Mouse (Mus musculus) retina, embryonic 14.5 days (tissue): ENCODE results near the gene Antxr1.

Source experiments
- DNase-seq: peaks from one replicate; pipeline ENCODE4 v3.0.0-alpha.2; 2015; ENCODE audit warnings: low spot score

Gene Antxr1

GRCm38 (mm10) chr6:87335091-87335934, at the start of gene Antxr1:
Gene Antxr1, minus strand, starts transcription at chr6:87335821.
- peak; percentile 76 for DNase-seq

DNA sequence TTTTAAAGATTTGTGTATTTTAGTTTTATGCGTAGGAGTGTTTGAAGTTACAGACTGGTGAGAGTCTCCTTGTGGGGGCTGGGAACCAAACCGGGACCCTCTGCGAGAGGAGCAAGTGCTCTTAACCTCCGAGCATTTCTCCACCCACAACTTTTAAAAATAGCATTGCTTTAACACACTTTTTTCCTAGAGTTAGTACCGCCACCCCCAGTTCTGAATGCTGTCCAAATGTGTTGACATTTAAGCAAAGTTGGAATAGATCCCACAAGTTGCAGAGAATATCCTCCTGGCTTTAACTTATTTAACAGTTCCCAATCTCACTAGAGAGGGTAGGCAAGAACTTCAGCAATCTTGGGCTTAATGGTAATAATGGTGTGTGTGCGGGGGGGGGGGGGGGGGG, 49.1 kb upstream of the Antxr1 start:
- no peak for DNase-seq

- peak; percentile 61 for DNase-seq
Observed at GRCm38 (mm10) chr6:87383926-87384691, 48.5 kb upstream of the Antxr1 start.

GRCm38 (mm10) chr6:87373057-87373456, 37.4 kb upstream of the Antxr1 start, which contains the start of gene Gkn2:
Gene Gkn2, plus strand, starts transcription at chr6:87373357.
- no peak for DNase-seq

DNA sequence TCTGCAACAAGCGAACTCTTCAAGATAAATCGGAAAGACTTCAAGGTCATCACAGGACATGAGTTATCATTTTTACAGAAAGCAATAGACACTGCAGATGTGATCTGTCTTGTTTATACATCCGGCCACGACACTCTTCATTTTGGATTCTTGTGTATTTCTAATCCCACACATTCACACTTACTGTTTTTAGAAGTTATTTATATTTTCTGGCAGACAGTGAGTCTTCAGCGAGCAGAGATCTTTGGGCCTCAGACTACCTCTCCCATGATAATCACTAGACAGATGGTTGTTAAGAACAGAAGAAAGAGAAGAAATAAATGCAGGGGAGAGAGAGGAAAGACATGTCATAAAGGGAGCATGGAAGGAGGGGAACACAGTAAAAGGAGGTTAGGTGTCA, 33.6 kb upstream of the Antxr1 start:
- no peak for DNase-seq

- peak; percentile 28 for DNase-seq
Observed at GRCm38 (mm10) chr6:87354441-87354840, 18.8 kb upstream of the Antxr1 start.

GRCm38 (mm10) chr6:87350829-87351228, 15.2 kb upstream of the Antxr1 start, which contains the start of gene Gkn1:
Gene Gkn1, minus strand, starts transcription at chr6:87350942.
- no peak for DNase-seq

- DNase-seq, result no peak
Observed at GRCm38 (mm10) chr6:87335935-87336295, 294 bp upstream of the Antxr1 start.

GRCm38 (mm10) chr6:87334361-87335090, 1.1 kb downstream of the Antxr1 start:
- DNase-seq, result peak; percentile 37

DNA sequence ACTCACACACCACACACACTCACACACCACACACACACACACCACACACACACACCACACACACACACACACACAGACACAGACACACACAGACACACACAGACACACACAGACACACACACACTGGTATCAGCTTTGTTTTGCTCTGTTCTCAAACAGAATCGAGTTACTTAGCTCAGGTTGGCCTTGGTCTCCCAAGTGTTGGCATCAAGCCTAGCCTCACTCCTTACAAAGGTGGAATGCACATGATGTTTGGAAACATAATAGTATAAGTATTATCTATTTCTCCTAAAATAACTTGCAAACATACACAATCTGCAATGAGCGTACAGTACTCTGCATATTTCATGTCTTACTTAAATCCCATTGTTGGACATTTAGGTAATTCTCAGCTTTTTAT, 3.2 kb downstream of the Antxr1 start:
- DNase-seq, result no peak

- DNase-seq, result no peak
Observed at GRCm38 (mm10) chr6:87328265-87329173, 7.1 kb downstream of the Antxr1 start.

- no peak for DNase-seq
Observed at GRCm38 (mm10) chr6:87326932-87327331, 8.7 kb downstream of the Antxr1 start.

GRCm38 (mm10) chr6:87323381-87323780, 12.2 kb downstream of the Antxr1 start:
- peak; percentile 64 for DNase-seq

DNA sequence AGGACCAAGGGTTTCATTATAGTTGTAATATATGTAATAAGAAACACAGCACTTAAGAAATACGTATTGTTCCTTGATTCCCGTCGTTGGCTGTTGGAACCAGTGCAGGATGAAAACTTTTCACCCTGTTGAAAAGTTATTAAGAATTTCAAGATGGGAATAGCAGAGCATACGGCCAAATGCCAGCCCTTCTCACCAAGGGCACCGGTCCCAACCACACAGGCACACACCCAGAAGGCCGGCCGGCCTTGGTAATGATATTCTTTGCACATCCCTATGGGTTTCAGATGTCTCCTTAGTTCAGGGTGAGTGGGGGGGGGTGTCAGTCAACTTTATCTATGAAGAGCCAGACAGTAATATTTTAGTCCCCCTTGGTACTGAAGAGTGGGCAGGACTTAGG, 17.0 kb downstream of the Antxr1 start:
- no peak for DNase-seq

DNA sequence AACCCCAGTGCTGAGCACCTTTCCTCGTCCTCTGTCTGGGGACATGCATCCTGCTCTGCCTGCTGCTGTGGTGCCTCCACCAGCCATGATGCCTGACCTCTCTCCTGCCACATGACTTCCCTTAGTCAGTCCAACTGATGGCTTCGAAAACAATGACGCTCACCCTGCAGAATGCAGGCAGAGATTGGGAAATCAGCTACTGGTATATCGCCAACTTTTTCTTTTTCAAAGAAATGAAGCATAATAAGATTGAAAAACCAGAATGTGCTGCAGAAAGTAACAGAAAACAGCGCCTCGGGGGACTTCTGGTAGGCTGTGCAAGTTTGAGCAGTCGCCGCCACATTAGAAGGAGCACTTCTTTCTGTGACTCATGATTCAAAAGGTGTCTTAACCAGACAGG, 18.7 kb downstream of the Antxr1 start:
- DNase-seq, result no peak

DNA sequence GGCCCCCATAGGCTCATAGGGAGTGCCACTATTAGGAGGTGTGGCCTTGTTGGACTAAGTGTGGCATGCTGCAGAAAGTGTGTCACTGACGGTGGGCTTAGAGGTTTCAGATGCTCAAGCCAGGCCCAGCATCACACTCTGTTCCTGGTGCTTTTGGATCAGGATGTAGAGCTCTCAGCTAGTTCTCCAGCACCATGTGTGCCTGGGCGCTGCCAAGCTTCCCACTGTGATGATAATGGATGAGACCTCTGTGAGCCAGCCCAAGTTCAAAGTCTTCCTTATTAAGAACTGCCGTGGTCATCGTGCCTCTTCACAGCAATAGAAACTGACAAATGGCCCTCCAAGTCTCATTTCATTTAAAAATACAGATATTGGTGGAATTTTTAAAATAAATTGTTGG, 22.9 kb downstream of the Antxr1 start:
- DNase-seq, result no peak

DNA sequence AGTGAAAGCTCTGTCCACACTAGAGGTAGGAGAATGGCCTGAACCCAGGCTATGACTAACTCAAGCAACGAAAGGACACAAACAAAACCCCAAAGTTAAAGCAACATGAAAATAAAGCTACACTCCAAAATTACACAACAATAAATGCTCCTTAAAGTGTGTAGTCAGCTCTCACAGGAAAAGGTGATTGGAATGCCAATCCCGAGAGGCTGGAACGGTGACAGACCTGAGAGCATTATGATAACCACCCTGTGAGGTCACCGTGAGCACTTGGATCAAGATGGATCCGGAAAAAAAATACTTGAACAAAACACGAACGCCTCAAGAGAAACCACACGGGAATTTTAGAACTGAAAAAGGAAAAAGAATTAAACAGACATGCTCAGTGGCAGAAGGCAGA, 31.1 kb downstream of the Antxr1 start:
- no peak for DNase-seq

DNA sequence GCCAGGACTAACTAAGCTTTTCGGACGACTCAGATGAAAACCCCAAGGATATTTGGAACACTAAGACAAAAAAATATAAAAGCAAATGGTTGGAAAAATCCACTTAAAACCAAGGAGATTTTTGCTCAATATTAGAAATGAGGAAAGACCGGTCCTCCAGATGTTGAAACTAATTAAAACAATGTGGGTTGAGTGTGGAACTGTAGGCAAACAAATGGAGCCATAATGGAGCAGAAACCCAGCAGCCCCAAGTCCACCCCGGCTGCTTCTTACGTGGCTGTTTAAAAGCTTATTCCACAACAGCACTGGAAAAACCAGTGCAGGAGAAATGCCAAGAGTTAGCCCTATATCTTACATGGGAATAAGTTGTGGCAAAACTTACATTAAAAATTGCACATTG, 32.9 kb downstream of the Antxr1 start:
- DNase-seq, result no peak

DNA sequence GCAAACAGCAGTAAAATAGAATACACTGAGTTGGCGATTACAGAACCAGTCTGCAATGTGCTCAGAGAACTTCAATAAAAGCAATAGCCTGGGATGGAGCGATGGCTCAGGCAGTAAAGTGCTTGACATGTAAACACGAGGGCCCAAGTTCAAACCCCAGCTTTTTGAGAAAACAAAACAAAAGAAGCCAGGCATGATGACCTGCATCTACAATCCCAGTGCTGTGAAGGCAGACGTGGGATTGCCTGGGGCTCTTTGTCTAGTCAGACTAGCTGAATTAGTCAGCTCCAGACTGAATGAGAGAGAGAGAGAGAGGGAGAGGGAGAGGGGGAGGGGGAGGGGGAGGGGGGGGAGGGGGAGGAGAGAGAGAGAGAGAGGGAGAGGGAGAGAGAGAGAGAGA, 33.6 kb downstream of the Antxr1 start:
- peak; percentile 20 for DNase-seq

GRCm38 (mm10) chr6:87294904-87295303, 40.7 kb downstream of the Antxr1 start:
- no peak for DNase-seq
